Mouse (Mus musculus): ENCODE data around the gene Enthd1.

- TF ChIP-seq GATA1 (IDR thresholded peaks at IDR 0.05; ENCODE audit: borderline replicate concordance, low read length) (no peak), FLI1 (IDR thresholded peaks at IDR 0.05; ENCODE audit: low read length) (no peak)
Measured at GRCm38 (mm10) chr15:80521661-80522388, 43.1 kb downstream of the Enthd1 start.
